Mouse (Mus musculus) heart, postnatal 0 days (tissue): ENCODE measurements around the gene Gpld1. TPM values are rescaled to one million over a fixed set of nuclear protein-coding genes. Genes with fewer than 3 reads are reported as not detected.

Experiments
- ATAC-seq: fragments of 200-750 bp; cut with Nextera tagmentation; 2 replicates; pipeline ENCODE4 v1.8.0; 2017; ENCODE audit warnings: low read depth, moderate number of reproducible peaks, moderate library complexity; ENCODE audit not compliant: insufficient read depth
- DNase-seq: peaks from one replicate; pipeline ENCODE4 v3.0.0-alpha.2; 2016; ENCODE audit warnings: low spot score
- H3K27ac ChIP-seq: fragments of 300-500 bp; sonication (generic); 2 replicates; pipeline ENCODE4 v1.5.1; 2014; ENCODE audit warnings: low read depth, mild to moderate bottlenecking
- H3K27me3 ChIP-seq: fragments of 300-500 bp; sonication (generic); 2 replicates; pipeline ENCODE4 v1.6.1; 2014; ENCODE audit warnings: low read length, mixed read lengths; ENCODE audit not compliant: control insufficient read depth, insufficient read depth
- H3K36me3 ChIP-seq: fragments of 300-500 bp; sonication (generic); replicated peaks from 2 replicates; pipeline ENCODE4 v1.6.1; 2014; ENCODE audit warnings: low read length, mixed read lengths; ENCODE audit not compliant: control insufficient read depth, insufficient read depth
- H3K4me1 ChIP-seq: fragments of 300-500 bp; sonication (generic); 2 replicates; pipeline ENCODE4 v1.6.1; 2014; ENCODE audit warnings: antibody characterized with exemption; ENCODE audit not compliant: control insufficient read depth, insufficient read depth
- H3K4me2 ChIP-seq: fragments of 300-500 bp; sonication (generic); 2 replicates; pipeline ENCODE4 v1.6.1; 2014; ENCODE audit warnings: low read depth, mild to moderate bottlenecking, low read length, moderate library complexity
- H3K4me3 ChIP-seq: fragments of 300-500 bp; sonication (generic); 2 replicates; pipeline ENCODE4 v1.5.1; 2014; ENCODE audit warnings: low read depth, low read length
- H3K9ac ChIP-seq: fragments of 300-500 bp; sonication (generic); replicated peaks from 2 replicates; pipeline ENCODE4 v1.6.1; 2014; ENCODE audit warnings: low read depth, low read length, mixed read lengths
- H3K9me3 ChIP-seq: fragments of 300-500 bp; sonication (generic); replicated peaks from 2 replicates; pipeline ENCODE4 v1.6.1; 2016; ENCODE audit warnings: low read length; ENCODE audit not compliant: control insufficient read depth
- CTCF ChIP-seq: IDR thresholded peaks from 2 replicates; pipeline ENCODE4 v1.5.1; 2016; ENCODE audit warnings: antibody characterized with exemption, control low read depth, low read depth
- EP300 ChIP-seq: IDR thresholded peaks from 2 replicates; pipeline ENCODE4 v1.6.1; 2016; ENCODE audit warnings: antibody characterized with exemption, low read depth
- WGBS: fragments of 180-500 bp; shearing (Covaris S2); extraction: QIAGEN DNeasy Blood & Tissue Kit; methylation state at CpG from one replicate; pipeline ENCODE4 v1.1.7; 2014; 5-methylcytosine and 5-hydroxymethylcytosine counted together
- polyA plus RNA-seq: library from polyadenylated mRNA; unstranded; fragments of >200 nt; fragmentation: Nextera tagmentation; extraction: Ambion mirVana; gene quantifications from 2 replicates; pipeline ENCODE4 v1.2.1, GENCODE M21; 2015
- total RNA-seq: library from RNA; depleted of rRNA; stranded (reverse); fragments of >200 nt; gene quantifications from 2 replicates; pipeline ENCODE4 v1.2.3, GENCODE M21; 2014; ENCODE audit warnings: low replicate concordance

Gpld1 gene
- total and polyA plus RNA-seq, 2 experiments from 2014 or later: 0.04 to 0.40 TPM

GRCm38 (mm10) chr13:24993160-24993559, 50.2 kb downstream of the Gpld1 start:
- 50% methylated on average over 2 of the region's 2 CpGs for WGBS
- DNase-seq (no peak), ATAC-seq (no peak; the same call in 1 of the 2 replicates)
- no peak overlapping the region for H3K4me2 ChIP-seq
- no peaks in the 10 kb centered on the region for H3K4me1 ChIP-seq
- H3K9me3 ChIP-seq: no peaks in the 10 kb centered on the region
- peaks cover 89% of the 10 kb centered on the region for H3K36me3 ChIP-seq
- no peaks in the 10 kb centered on the region for H3K27me3 ChIP-seq
- no peak overlapping the region for H3K27ac ChIP-seq
- H3K4me3 ChIP-seq: no peak overlapping the region
- no peak overlapping the region for H3K9ac ChIP-seq
- no peak for TF ChIP-seq EP300
- no peak for TF ChIP-seq CTCF

DNA sequence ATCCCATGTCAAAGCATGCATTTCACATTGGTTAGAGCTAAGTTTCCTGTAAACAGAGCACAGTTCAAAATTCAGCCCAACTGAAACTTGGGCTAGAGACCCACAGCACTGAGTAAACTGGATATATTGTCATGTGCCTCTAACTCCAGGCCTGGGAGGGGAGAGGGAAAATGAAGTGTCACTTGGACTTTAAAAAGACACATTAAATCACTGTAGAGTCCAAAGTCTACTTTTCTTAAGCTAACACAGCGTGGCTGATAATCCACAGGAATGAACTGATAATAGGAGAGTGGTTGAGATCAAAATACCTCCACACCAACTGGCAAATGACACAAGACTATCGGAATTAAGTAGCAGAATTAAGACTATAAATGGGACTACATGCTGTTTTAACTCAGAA, 56.6 kb downstream of the Gpld1 start:
- Histone ChIP-seq H3K4me1 (no peaks in the 10 kb centered on the region), H3K27ac (no peak overlapping the region), H3K4me3 (no peak overlapping the region), H3K9me3 (no peaks in the 10 kb centered on the region), H3K9ac (no peak overlapping the region), H3K36me3 (peaks cover 83% of the 10 kb centered on the region), H3K27me3 (no peaks in the 10 kb centered on the region), H3K4me2 (no peak overlapping the region)
- 60% methylated on average over 2 of the region's 2 CpGs for WGBS
- ATAC-seq: no peak
- no peak for TF ChIP-seq CTCF
- no peak for DNase-seq

DNA sequence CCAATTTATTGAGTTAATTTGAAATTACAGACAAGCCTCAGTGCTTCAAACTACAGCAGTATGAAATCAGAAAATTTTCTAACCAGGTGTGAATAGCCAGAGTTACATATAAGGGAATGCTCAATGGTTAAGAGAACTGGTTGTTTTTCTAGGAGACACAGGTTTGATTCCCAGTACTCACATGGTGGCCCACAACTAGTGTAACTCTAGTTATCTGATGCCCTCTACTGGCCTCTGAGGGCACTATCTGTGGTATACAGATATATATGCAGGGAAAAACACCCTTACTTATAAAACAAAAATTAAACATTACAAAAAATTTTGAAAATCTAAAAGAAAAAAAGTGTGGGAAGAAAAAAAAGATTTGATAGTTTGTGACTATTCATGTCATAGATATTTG, 60.0 kb downstream of the Gpld1 start:
- Histone ChIP-seq H3K36me3 (peaks cover 56% of the 10 kb centered on the region), H3K4me3 (no peak overlapping the region), H3K4me1 (no peaks in the 10 kb centered on the region), H3K27me3 (no peaks in the 10 kb centered on the region), H3K4me2 (no peak overlapping the region), H3K9ac (no peak overlapping the region), H3K27ac (no peak overlapping the region), H3K9me3 (no peaks in the 10 kb centered on the region)
- ATAC-seq (no peak), DNase-seq (no peak)
- TF ChIP-seq CTCF: peak; percentile 11; the same call in 1 of the 2 replicates
- TF ChIP-seq EP300: no peak

DNA sequence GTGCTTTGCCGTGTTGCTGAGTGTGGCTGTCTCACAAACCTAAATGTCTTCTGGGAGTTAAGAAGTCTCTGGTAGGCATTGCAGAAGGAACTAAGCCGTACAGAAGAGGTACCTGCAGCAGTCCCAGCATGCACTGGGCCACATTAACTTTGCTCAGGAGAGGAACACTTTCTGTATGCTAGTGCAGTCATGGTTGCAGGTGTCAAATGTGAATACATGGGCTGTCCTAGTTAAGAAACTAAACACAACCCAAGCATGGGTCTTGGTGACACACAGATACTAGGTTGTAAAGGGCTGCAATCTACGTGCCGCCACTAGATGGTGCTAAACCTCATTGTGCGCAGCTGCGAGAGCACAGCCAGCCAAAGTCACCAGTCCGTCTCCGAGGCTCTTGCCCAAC, 64.2 kb downstream of the Gpld1 start:
- Histone ChIP-seq H3K27ac (no peak overlapping the region), H3K9me3 (no peaks in the 10 kb centered on the region), H3K4me1 (no peaks in the 10 kb centered on the region), H3K36me3 (peaks cover 20% of the 10 kb centered on the region), H3K9ac (no peak overlapping the region), H3K27me3 (no peaks in the 10 kb centered on the region), H3K4me3 (no peak overlapping the region), H3K4me2 (no peak overlapping the region)
- DNase-seq (no peak), ATAC-seq (0 out of 2 replicates have a peak, but pooled peaks have one; percentile 33)
- TF ChIP-seq CTCF (peak; percentile 37; the same call in 1 of the 2 replicates), EP300 (no peak)
- 74% methylated on average over 6 of the region's 8 CpGs for WGBS

DNA sequence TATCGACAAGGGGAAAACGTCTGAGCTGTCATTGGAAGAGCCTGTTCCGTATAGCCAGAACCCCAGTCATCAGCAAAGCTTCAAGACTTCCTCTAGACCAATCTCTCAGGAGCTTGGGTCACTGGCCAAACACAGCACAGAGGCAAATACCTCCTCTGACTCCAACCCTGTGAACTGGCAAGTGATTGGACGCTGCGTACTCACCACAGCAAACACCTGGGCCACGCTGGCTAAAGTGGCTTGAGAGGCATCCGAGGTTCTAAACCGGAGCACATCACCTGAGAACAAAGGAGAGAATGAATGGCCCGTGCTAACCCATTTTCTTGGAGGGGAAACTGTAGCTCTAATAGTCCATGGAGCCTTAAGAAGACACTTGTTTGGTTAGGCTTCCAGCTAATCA, 75.4 kb downstream of the Gpld1 start:
- Histone ChIP-seq H3K9ac (no peak overlapping the region), H3K9me3 (no peaks in the 10 kb centered on the region), H3K36me3 (peaks cover 15% of the 10 kb centered on the region; the same call in 1 of the 2 replicates), H3K4me1 (peaks cover 18% of the 10 kb centered on the region; the same call in 1 of the 2 replicates), H3K27me3 (no peaks in the 10 kb centered on the region), H3K4me2 (peak overlapping the region; percentile 96; the same call in 1 of the 2 replicates), H3K4me3 (0 out of 2 replicates have a peak overlapping the region, but pooled peaks have one; percentile 94), H3K27ac (no peak overlapping the region)
- DNase-seq (peak; percentile 0), ATAC-seq (no peak)
- TF ChIP-seq CTCF (no peak), EP300 (no peak)
- WGBS: 87% methylated on average over 9 of the region's 9 CpGs
